Mouse (Mus musculus): ENCODE data around the gene Map6d1. TPM values are rescaled to one million over a fixed set of nuclear protein-coding genes. Genes with fewer than 3 reads are reported as not detected.

Gene Map6d1
- polyA plus RNA-seq, 1 experiment: not detected

GRCm38 (mm10) chr16:20247103-20247502 lies 5.9 kb upstream of the Map6d1 start:
- Histone ChIP-seq H3K27ac (ENCODE audit: control insufficient read depth, insufficient read depth, low read depth, low read length, poor library complexity) (no peak overlapping the region), H3K4me1 (ENCODE audit: control insufficient read depth, insufficient read depth, low read length) (no peaks in the 10 kb centered on the region), H3K4me3 (replicated peaks; ENCODE audit: control insufficient read depth, low read depth, low read length) (no peak overlapping the region)
- TF ChIP-seq CTCF (IDR thresholded peaks at IDR 0.05; ENCODE audit: control insufficient read depth, insufficient read depth, low read length) (no peak), POLR2A (IDR thresholded peaks at IDR 0.05; ENCODE audit: borderline replicate concordance, control insufficient read depth, low read depth, low read length) (no peak)

GRCm38 (mm10) chr16:20238646-20239045 lies 2.5 kb downstream of the Map6d1 start:
- no peak overlapping the region for H3K27ac ChIP-seq (ENCODE audit: control insufficient read depth, insufficient read depth, low read depth, low read length, poor library complexity)
- no peak overlapping the region for H3K4me3 ChIP-seq (replicated peaks; ENCODE audit: control insufficient read depth, low read depth, low read length)
- TF ChIP-seq CTCF (IDR thresholded peaks at IDR 0.05; ENCODE audit: control insufficient read depth, insufficient read depth, low read length): no peak
- no peak for TF ChIP-seq POLR2A (IDR thresholded peaks at IDR 0.05; ENCODE audit: borderline replicate concordance, control insufficient read depth, low read depth, low read length)
- WGBS: 89% methylated on average over 4 of the region's 4 CpGs
- no peaks in the 10 kb centered on the region; the same call in 1 of the 2 replicates for H3K4me1 ChIP-seq (ENCODE audit: control insufficient read depth, insufficient read depth, low read length)

- H3K4me3 ChIP-seq (replicated peaks; ENCODE audit: control insufficient read depth, low read depth, low read length): no peak overlapping the region
- TF ChIP-seq CTCF (IDR thresholded peaks at IDR 0.05; ENCODE audit: control insufficient read depth, insufficient read depth, low read length) (no peak), POLR2A (IDR thresholded peaks at IDR 0.05; ENCODE audit: borderline replicate concordance, control insufficient read depth, low read depth, low read length) (no peak)
- whole genome bisulfite sequencing: 68% methylated on average over 4 of the region's 4 CpGs
- no peak overlapping the region for H3K27ac ChIP-seq (ENCODE audit: control insufficient read depth, insufficient read depth, low read depth, low read length, poor library complexity)
- no peaks in the 10 kb centered on the region; the same call in 1 of the 2 replicates for H3K4me1 ChIP-seq (ENCODE audit: control insufficient read depth, insufficient read depth, low read length)
Observed at GRCm38 (mm10) chr16:20237426-20237825, 3.7 kb downstream of the Map6d1 start.

- TF ChIP-seq POLR2A (IDR thresholded peaks at IDR 0.05; ENCODE audit: borderline replicate concordance, control insufficient read depth, low read depth, low read length): no peak
- no peak for TF ChIP-seq CTCF (IDR thresholded peaks at IDR 0.05; ENCODE audit: control insufficient read depth, insufficient read depth, low read length)
- Histone ChIP-seq H3K27ac (ENCODE audit: control insufficient read depth, insufficient read depth, low read depth, low read length, poor library complexity) (no peak overlapping the region), H3K4me3 (replicated peaks; ENCODE audit: control insufficient read depth, low read depth, low read length) (no peak overlapping the region), H3K4me1 (ENCODE audit: control insufficient read depth, insufficient read depth, low read length) (no peaks in the 10 kb centered on the region)
- 67% methylated on average over 4 of the region's 4 CpGs for WGBS
Observed at GRCm38 (mm10) chr16:20234406-20234805, 6.8 kb downstream of the Map6d1 start.

- Histone ChIP-seq H3K4me3 (replicated peaks; ENCODE audit: control insufficient read depth, low read depth, low read length) (no peak overlapping the region), H3K27ac (ENCODE audit: control insufficient read depth, insufficient read depth, low read depth, low read length, poor library complexity) (no peak overlapping the region), H3K4me1 (ENCODE audit: control insufficient read depth, insufficient read depth, low read length) (no peaks in the 10 kb centered on the region)
- TF ChIP-seq CTCF (IDR thresholded peaks at IDR 0.05; ENCODE audit: control insufficient read depth, insufficient read depth, low read length): no peak
- no peak for TF ChIP-seq POLR2A (IDR thresholded peaks at IDR 0.05; ENCODE audit: borderline replicate concordance, control insufficient read depth, low read depth, low read length)
- WGBS: 85% methylated on average over 5 of the region's 5 CpGs
Observed at GRCm38 (mm10) chr16:20228167-20228566, 13.0 kb downstream of the Map6d1 start.

GRCm38 (mm10) chr16:20227504-20227903 lies 13.7 kb downstream of the Map6d1 start:
- no peak for TF ChIP-seq POLR2A (IDR thresholded peaks at IDR 0.05; ENCODE audit: borderline replicate concordance, control insufficient read depth, low read depth, low read length)
- TF ChIP-seq CTCF (IDR thresholded peaks at IDR 0.05; ENCODE audit: control insufficient read depth, insufficient read depth, low read length): no peak
- Histone ChIP-seq H3K4me3 (replicated peaks; ENCODE audit: control insufficient read depth, low read depth, low read length) (no peak overlapping the region), H3K27ac (ENCODE audit: control insufficient read depth, insufficient read depth, low read depth, low read length, poor library complexity) (no peak overlapping the region), H3K4me1 (ENCODE audit: control insufficient read depth, insufficient read depth, low read length) (no peaks in the 10 kb centered on the region)
- WGBS: 71% methylated on average over 6 of the region's 6 CpGs

GRCm38 (mm10) chr16:20226676-20227075 lies 14.5 kb downstream of the Map6d1 start:
- WGBS: 87% methylated on average over 4 of the region's 4 CpGs
- Histone ChIP-seq H3K4me1 (ENCODE audit: control insufficient read depth, insufficient read depth, low read length) (no peaks in the 10 kb centered on the region), H3K27ac (ENCODE audit: control insufficient read depth, insufficient read depth, low read depth, low read length, poor library complexity) (no peak overlapping the region), H3K4me3 (replicated peaks; ENCODE audit: control insufficient read depth, low read depth, low read length) (no peak overlapping the region)
- TF ChIP-seq CTCF (IDR thresholded peaks at IDR 0.05; ENCODE audit: control insufficient read depth, insufficient read depth, low read length) (no peak), POLR2A (IDR thresholded peaks at IDR 0.05; ENCODE audit: borderline replicate concordance, control insufficient read depth, low read depth, low read length) (no peak)

- Histone ChIP-seq H3K27ac (ENCODE audit: control insufficient read depth, insufficient read depth, low read depth, low read length, poor library complexity) (no peak overlapping the region), H3K4me1 (ENCODE audit: control insufficient read depth, insufficient read depth, low read length) (no peaks in the 10 kb centered on the region), H3K4me3 (replicated peaks; ENCODE audit: control insufficient read depth, low read depth, low read length) (no peak overlapping the region)
- WGBS: 92% methylated on average over 6 of the region's 6 CpGs
- no peak for TF ChIP-seq POLR2A (IDR thresholded peaks at IDR 0.05; ENCODE audit: borderline replicate concordance, control insufficient read depth, low read depth, low read length)
- TF ChIP-seq CTCF (IDR thresholded peaks at IDR 0.05; ENCODE audit: control insufficient read depth, insufficient read depth, low read length): no peak
Observed at GRCm38 (mm10) chr16:20222726-20223125, 18.4 kb downstream of the Map6d1 start.

GRCm38 (mm10) chr16:20213591-20214226 lies 27.4 kb downstream of the Map6d1 start:
- Histone ChIP-seq H3K4me3 (replicated peaks; ENCODE audit: control insufficient read depth, low read depth, low read length) (no peak overlapping the region), H3K4me1 (ENCODE audit: control insufficient read depth, insufficient read depth, low read length) (no peaks in the 10 kb centered on the region), H3K27ac (ENCODE audit: control insufficient read depth, insufficient read depth, low read depth, low read length, poor library complexity) (no peak overlapping the region)
- TF ChIP-seq POLR2A (IDR thresholded peaks at IDR 0.05; ENCODE audit: borderline replicate concordance, control insufficient read depth, low read depth, low read length): no peak
- TF ChIP-seq CTCF (IDR thresholded peaks at IDR 0.05; ENCODE audit: control insufficient read depth, insufficient read depth, low read length): no peak
- WGBS: 74% methylated on average over 3 of the region's 3 CpGs

Data from bone marrow, adult 2 months (tissue).